Mouse (Mus musculus) T-cell, adult 2 months (primary cell): ENCODE measurements around the gene Olfr1471.
"Not testable (repeated sequence)": the region's sequence is repeated elsewhere in the genome, so short reads cannot be mapped to it uniquely, and the experiment has no call there.

ENCODE experiments used
- DNase-seq: peaks from one replicate; pipeline ENCODE4 v3.0.0; 2022; ENCODE audit warnings: low spot score

The Olfr1471 gene

DNA sequence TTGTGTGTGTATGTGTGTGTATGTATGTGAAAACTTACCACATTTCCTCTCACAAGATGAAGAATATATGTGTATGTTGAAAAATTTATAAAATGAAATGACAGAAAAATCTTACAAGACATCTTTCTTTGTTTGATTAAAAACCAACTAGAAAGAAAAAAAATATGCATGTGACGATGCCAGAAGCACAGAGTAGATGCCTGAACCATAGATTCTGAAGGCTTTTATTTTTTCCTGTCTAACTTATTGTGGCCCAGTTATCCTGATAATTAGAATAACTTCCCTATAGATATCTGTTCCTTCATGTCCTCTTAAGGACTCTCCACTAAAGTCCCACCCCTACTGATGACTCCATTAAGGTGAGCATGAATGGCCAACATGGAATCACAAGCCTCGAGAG, at the start of gene Olfr1471:
Gene Olfr1471 (plus strand): TSS at position 301 of the 400 bp plus-strand sequence.
- not testable (repeated sequence) for DNase-seq

DNA sequence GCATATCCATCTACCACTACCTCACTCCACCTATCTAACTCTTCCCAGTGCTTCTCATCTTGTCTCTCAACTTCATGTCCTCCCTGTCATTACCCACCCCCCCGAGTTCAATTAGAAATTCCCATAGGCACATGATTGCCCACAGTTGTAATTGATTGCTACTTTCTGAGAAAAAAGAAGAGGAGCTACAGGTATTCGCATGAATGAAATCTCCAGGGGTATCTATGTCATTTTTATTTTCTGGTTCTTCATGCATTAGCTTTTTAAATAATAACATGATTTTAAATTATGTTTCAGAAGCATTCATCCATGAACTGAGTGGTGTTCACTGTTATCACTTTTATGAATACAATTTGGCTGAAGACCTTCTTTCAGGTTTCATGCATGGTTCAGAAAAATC, 35.7 kb upstream of the Olfr1471 start, which contains the start of gene Olfr1469:
Gene Olfr1469 (plus strand): TSS at position 301 of the 400 bp plus-strand sequence.
- DNase-seq, result no peak

DNA sequence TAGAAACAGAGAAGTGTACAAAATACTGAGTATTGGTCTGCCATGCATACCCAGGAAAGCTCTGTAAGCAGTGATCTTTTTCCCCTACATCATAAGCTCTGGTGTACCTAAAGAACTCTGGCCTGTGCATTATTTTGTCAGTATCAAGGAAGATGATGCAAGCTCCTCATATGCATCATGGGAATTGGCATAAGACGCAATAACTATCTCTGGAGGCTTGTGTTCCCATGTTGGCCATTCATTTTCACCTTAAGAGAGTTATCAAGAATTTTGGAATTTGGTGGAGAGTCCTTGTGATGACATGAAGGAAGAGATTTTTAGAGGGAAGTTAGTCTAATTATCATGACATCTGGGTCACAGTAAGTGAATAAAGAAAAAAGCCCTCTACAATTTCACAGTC, 12.8 kb downstream of the Olfr1471 start, which contains the start of gene Olfr1472:
Gene Olfr1472 (minus strand): TSS at position 101 of the 400 bp plus-strand sequence.
- DNase-seq, result no peak

DNA sequence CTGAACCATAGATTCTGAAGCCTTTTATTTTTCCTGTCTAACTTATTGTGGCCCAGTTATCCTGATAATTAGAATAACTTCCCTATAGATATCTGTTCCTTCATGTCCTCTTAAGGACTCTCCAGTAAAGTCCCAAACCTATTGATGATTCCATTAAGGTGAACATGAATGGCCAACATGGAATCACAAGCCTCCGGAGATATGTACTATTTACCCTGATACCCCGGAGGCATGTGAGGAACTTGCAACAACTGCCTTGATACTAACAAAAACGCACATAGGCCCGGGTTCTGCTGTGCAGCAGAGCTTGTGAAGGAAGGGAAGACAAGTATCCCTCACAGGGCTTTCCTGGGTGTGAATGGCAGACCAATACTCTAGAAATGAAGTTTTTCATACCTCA, 26.1 kb downstream of the Olfr1471 start, which contains the start of gene Olfr1474:
Gene Olfr1474 (plus strand): TSS at position 301 of the 400 bp plus-strand sequence.
- DNase-seq, result not testable (repeated sequence)

DNA sequence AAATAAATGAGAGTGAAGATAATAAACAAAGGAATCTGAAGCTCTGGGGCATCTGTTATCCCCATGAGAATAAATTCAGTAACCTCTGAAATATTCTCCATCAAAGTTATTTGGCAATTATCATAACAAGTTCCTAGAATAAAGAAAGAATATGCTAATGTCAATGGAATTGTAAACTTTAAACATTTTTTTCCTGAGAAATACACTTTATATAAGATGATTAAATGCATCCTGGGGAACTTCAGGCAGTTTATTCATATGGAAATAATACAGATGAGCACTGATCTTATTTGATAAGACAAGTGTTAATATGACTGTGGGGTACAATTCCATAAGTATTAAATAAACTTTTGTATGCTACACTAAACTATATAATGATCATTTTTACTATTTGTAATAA, 36.9 kb downstream of the Olfr1471 start, which contains the start of gene Olfr1475:
Gene Olfr1475 (minus strand): TSS at position 101 of the 400 bp plus-strand sequence.
- no peak for DNase-seq

DNA sequence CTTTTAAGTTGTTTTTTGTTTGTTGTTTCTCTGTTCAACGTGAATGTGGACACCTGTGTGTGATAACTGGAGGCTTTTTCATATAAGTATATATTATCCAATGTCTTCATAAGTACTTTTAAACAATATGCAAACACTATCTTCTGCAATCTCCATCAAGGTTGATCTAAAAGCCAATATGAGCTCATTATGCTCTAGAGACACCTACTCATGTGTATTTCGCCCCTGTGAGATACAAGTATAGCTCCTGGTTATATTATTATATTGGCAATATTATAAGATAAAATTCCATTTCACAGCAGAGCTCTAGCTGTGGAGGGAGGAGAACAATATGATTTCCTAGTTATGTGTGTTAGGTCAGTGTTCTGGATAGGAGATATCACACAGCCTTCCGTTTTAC, 57.0 kb downstream of the Olfr1471 start, which contains the start of gene Olfr1477:
Gene Olfr1477 (plus strand): TSS at position 301 of the 400 bp plus-strand sequence.
- no peak for DNase-seq
